Mouse (Mus musculus): ENCODE measurements at regions not wholly inside any gene's neighbourhood (a gene's known extent, or its start where the extent isn't known, plus 50 kb on each side); places are given as distances from the start of the nearest gene placed in this dataset.

- no peak for DNase-seq (ENCODE audit: low spot score in 2 of 2)
Measured at GRCm38 (mm10) chr9:47054595-47054994, 56.1 kb downstream of the Gm4791 start.

DNA sequence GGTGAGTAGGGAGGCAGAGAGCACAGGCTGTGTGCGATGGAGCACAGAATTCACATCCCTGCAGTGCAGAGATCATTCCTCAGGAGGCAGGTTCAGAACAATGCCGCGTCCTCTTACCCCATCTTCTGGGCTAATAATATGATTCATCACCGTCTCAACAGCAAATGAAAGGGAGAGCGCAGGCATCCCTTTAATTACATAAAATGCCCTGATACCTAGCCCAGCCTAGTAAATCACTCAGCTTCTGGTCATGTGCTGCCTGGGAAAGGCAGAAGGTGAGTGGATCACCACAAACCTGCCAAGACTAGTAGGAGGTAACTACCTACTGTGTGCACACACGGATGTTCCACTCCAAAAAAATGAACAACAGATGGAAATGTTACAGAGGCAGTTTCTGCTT is 57.0 kb downstream of the Gm4791 start:
- DNase-seq (ENCODE audit: low spot score in 2 of 2) = no peak

- no peak for DNase-seq (ENCODE audit: low spot score in 2 of 2)
Measured at GRCm38 (mm10) chr9:47059339-47060005, 60.9 kb downstream of the Gm4791 start.

DNA sequence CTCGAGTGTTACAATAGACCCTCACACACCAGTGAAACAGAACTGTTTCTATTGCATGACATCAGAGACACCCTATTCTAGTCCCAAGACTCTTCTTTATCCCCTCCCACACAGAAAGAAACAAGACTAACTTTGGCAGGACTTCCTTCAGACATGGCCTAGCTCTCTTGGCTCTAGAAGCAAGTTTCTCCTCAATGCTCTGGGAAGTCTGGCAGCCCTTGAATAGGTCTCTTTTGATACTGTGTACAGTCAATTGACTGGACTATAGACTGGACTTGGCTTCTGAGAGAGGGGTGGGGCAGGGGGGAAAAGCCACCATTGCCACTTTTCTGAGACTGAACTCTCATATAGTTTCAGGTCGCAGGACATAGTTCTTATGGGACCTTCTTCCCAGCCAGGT is 62.2 kb downstream of the Gm4791 start:
- no peak for DNase-seq (ENCODE audit: low spot score in 2 of 2)

- no peak for DNase-seq (ENCODE audit: low spot score in 2 of 2)
Measured at GRCm38 (mm10) chr9:47062516-47062915, 64.0 kb downstream of the Gm4791 start.

DNA sequence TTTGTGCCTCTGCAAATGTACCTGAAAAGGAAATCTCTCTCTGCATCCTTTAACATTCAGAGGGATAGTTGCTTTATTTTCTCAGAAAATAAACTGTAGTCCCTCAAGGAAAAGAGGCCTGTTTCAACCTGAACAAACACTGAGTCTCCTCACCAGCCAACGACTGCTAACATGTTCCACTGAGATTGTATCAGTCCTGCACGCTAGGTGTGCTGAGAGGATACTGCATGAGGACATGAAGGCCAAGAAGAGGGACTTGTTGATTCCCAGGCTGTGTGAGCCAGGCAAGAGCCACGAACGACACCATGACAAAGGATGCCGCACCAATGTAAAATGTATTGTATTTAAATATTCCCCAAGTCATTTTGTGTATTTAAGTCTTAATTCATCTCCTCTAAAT is 65.2 kb downstream of the Gm4791 start:
- no peak for DNase-seq (ENCODE audit: low spot score in 2 of 2)

GRCm38 (mm10) chr9:47064463-47065032 is 66.0 kb downstream of the Gm4791 start:
- DNase-seq (ENCODE audit: low spot score in 2 of 2) = no peak

- no peak for DNase-seq (ENCODE audit: low spot score in 2 of 2)
Measured at GRCm38 (mm10) chr9:47069436-47069835, 70.9 kb downstream of the Gm4791 start.

DNA sequence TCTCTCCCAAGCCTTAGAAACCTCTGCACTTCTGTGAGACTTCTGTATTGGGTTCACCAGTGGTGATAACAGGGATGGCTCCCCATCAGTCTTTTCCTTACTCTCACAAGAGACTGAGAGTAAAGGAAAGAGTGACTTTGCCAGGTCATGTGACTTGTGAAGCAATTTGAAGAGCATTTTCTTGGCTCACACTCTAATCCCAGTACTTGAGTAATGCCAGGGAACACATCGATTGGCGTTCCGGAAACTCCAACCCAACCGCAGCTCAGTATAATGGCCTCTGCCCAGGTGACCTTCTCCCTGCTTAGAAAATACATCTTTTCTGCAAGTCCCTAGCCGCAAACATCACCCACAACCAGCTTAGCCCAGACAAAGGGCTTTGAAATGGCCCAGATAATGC is 72.4 kb downstream of the Gm4791 start:
- no peak for DNase-seq (ENCODE audit: low spot score in 2 of 2)

GRCm38 (mm10) chr9:47076946-47077345 is 78.4 kb downstream of the Gm4791 start:
- DNase-seq (ENCODE audit: low spot score in 2 of 2) = no peak

- no peak for DNase-seq (ENCODE audit: low spot score in 2 of 2)
Measured at GRCm38 (mm10) chr9:47077416-47077815, 78.9 kb downstream of the Gm4791 start.

DNA sequence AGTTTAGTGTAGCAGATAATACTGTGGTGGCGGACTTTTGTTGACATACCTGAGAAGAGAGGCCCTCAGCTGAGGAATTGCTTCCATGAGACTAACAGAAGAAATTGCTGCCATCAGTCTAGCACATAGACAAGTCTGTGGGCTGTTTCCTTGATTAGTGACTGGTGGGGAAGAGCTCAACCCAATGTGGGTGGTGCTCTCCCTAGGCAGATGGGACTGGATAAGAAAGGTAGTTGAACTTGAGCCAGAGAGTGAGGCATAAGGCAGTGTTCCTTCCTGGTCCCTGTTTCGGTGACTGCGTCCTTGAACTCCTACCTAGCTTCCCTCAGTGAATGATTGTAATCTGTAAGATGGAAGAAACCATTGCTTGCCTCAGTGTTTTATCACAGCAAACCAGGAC is 79.4 kb downstream of the Gm4791 start:
- DNase-seq (ENCODE audit: low spot score in 2 of 2) = no peak

GRCm38 (mm10) chr9:47081407-47081806 is 82.9 kb downstream of the Gm4791 start:
- DNase-seq (ENCODE audit: low spot score in 2 of 2) = no peak

DNA sequence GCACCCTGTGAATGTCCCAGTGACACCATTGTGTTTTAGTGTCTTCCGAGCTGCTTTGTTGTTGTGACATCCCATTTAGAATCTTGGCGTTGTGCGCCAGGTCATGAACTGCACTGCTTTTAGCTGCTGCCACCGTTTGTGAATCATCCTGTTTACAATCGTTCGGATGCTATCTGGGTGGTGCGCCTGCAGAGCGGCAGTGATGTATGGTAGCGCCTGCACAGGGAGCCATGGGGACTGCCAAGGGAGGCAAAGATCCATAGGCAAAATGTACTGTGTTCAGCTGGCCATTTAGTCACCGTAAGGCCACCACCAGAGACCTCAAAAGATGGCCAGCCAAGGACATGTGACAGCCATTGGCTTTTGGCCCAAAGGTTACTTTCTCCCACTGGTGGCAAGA is 93.3 kb downstream of the Gm4791 start:
- no peak for DNase-seq (ENCODE audit: low spot score in 2 of 2)

GRCm38 (mm10) chr9:47095656-47096055 is 97.1 kb downstream of the Gm4791 start:
- no peak for DNase-seq (ENCODE audit: low spot score in 2 of 2)

DNA sequence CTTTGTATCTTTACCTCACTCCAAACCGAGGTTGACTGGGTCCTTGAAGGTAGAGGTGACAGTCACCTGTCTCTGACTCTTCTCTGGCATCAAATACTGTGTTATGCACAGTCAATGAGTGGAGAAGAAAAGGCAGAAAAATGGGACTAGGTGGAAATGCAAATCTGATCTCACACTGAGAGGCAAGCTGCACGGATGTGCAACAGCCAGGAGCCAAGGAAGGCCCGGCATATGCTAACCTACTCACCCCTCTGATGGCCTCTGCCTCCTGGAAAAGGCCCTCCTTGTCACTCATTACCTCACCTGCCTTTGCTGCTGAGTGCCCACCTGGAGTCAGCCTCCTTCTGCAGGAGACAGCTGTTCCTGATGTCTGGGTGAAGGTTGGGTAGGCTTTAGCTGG is 104.8 kb downstream of the Gm4791 start:
- no peak for DNase-seq (ENCODE audit: low spot score in 2 of 2)

DNA sequence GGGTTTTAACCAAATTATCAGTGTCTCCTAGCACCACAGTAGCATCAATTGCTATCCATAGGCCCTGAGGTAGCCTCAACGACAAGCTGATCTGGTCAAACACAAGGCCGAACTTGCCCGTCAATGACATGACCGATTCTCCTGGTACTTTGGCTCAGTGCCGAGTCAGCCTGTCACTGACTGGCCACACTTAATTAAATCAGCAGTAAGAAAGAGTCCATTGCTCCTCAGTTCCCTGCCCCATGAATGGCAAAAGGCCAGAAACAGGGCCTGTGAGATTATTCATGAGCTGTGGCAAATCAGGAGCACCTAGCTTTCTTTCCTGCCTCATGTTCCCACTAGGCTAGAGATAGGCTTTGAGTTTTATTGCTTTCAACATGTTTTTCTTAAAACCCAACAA is 105.4 kb downstream of the Gm4791 start:
- no peak for DNase-seq (ENCODE audit: low spot score in 2 of 2)

DNA sequence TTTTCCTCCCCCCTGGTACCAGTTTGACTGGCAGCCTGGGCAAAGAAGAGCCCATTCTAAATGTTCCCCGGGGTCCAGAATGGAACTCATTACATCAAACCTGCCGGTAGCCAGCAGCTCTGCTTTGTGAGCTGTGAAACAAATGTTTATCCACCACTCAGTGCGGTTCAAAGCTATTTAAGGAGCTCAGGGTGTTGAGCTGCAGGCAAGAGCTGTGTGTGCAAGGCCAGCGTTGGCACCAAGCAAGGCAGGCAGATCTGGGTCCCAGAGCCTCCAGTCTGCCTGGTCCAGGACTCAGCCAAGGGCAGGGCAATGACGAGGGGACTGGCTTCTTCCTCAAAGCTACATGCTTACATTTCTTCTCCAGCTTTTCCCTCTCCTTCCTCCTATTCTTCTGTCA is 109.6 kb downstream of the Gm4791 start:
- DNase-seq (ENCODE audit: low spot score in 2 of 2) = no peak

GRCm38 (mm10) chr9:47119253-47119652 is 120.7 kb downstream of the Gm4791 start:
- no peak for DNase-seq (ENCODE audit: low spot score in 2 of 2)

- no peak for DNase-seq (ENCODE audit: low spot score in 2 of 2)
Measured at GRCm38 (mm10) chr9:47123113-47123512, 124.6 kb downstream of the Gm4791 start.

DNA sequence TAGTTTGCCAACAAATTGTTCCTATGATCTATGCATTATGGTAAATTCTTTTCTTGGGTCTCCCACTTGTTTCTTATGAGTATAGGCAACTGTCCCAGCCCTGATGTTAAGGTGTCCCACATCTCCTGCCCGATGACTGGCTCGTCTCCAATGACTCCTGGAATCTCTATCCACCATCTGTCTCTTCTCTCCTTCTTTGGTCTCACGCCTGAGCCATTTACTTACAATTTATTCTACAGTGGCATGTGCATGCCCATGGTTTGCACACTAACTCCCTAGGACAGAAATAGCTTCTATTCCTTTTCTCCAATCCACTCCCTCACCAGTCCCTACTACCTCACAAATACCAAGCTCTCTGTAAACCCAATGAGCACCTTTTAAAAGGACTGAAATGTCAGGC is 127.0 kb downstream of the Gm4791 start:
- no peak for DNase-seq (ENCODE audit: low spot score in 2 of 2)

DNA sequence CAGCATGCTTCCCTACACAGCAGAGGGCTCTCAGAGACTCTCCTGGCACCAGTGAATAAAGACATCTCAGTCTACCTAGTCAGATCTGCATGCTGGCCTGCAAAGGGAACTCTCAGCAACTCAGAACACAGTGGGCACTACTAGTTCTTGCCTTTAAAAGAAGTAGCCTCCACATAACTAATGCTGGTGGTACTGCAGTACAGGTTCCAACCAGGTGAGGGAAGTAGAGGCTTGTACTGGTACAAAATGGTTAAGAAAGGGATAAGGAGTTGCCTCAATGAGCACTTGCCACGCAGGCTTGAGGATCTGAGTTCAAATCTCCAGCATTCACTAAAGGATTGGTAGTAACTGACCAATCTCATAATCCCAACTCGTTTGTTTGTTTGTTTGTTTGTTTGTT is 127.7 kb downstream of the Gm4791 start:
- DNase-seq (ENCODE audit: low spot score in 2 of 2) = peak in 1 of 2 experiments; percentile 12

- no peak for DNase-seq (ENCODE audit: low spot score in 2 of 2)
Measured at GRCm38 (mm10) chr9:47127756-47128424, 129.3 kb downstream of the Gm4791 start.
